Mouse (Mus musculus): ENCODE data around the gene Flt1. TPM values are rescaled to one million over a fixed set of nuclear protein-coding genes. Genes with fewer than 3 reads are reported as not detected.

Gene Flt1
- total RNA-seq (2021), result 10 to 100 TPM; 26.3 to 28.2 TPM
- long read RNA-seq, experiment 1, full-length matches to known transcripts, result 1 of 7 reads
- long read RNA-seq, experiment 1, partial matches to known transcripts, result 0 of 7 reads
- long read RNA-seq, experiment 1, other reads (novel, unspliced or antisense), result 6 of 7 reads
- long read RNA-seq, experiment 2, full-length matches to known transcripts, result 1 of 12 reads
- long read RNA-seq, experiment 2, partial matches to known transcripts, result 3 of 12 reads
- long read RNA-seq, experiment 2, other reads (novel, unspliced or antisense), result 8 of 12 reads

- DNase-seq, result peak; percentile 59 to 63
- intact Hi-C loops (cut with DNase I), result no loop called here
Observed at GRCm38 (mm10) chr5:147725831-147726700, at the start of gene Flt1. Gene Flt1, minus strand, starts transcription at chr5:147726011.

DNA sequence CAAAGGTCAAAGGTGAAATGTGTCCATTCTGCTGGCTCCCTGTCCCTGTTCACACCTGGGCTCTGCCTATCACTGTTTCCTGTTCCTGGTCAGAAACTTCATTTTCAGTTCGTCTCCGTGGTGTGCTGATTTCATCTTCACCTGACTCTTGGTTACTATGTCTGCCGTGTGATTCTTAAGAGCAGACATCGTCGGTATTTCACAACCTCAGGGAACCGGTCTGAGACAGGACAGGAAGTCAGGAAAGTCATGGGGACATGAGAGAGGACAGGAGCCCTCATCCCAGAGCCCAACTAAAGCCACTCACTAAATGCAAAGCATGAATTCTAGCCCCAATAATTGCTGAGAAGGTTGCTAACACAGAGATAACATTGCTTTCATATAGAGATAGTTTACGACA, 49.4 kb upstream of the Flt1 start:
- intact Hi-C loops (cut with DNase I), result no loop called here
- DNase-seq, result no peak

- no peak for DNase-seq
Observed at GRCm38 (mm10) chr5:147769918-147770317, 44.1 kb upstream of the Flt1 start.

DNA sequence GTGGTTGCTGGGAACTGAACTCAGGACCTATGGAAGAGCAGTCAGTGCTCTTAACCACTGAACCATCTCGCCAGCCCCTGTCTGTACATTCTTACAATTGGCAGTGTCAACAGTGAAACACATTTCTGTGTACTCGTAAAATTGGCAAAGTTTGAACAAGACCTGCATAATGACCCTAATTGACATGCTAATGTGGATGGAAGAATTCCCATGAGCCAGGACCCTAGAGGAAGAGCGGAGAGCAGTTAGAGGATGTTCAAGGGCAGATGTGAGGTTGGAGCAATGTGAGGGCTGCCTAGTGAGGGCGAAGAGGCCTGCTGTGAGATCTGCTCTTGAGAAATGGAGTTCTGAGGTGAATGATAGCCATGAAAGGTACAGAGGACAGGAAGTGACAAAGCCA, 38.2 kb upstream of the Flt1 start:
- intact Hi-C loops (cut with DNase I), result no loop called here
- DNase-seq, result no peak

More at GRCm38 (mm10) chr5:147769918-147770317, 44.1 kb upstream of the Flt1 start:
- intact Hi-C loops (cut with DNase I), result no loop called here

- intact Hi-C loops (cut with DNase I), result no loop called here
- DNase-seq, result no peak
Observed at GRCm38 (mm10) chr5:147761984-147762383, 36.2 kb upstream of the Flt1 start.

- no peak for DNase-seq
- intact Hi-C loops (cut with DNase I), result no loop called here
Observed at GRCm38 (mm10) chr5:147761275-147761674, 35.5 kb upstream of the Flt1 start.

DNA sequence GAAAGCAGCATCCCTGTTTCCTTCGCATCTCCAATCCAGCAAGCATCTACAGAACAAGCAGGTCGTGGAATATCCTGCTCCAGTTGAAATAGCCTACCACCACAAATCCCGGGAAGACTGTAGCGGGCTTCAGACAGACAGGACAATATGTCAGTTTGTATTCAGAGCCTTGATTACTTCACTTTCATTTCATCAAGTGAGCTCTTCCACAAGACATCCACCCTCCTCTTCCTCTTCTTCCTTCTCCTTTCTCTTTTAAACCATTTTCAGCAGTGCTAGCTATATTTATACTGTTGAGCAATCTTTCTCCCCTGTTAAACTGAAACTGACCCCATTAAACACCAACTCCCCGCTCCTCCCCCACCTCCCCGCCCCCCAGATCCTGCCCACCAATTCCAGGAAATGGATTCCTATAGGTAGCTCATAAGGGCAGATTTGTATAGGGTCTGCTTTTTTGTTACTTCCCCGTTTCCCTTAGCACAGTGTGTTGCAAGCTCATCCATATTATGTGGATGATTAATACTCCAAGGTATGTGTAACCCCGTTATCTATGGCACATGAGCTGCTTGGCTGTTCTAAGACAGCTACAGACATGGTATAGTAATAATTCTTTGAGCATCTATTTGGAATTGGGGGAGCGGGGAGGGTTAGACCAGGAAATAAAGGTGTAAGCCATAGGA, 33.0 kb upstream of the Flt1 start:
- intact Hi-C loops (cut with DNase I), result no loop called here
- DNase-seq, result no peak

GRCm38 (mm10) chr5:147757832-147758587, 32.2 kb upstream of the Flt1 start:
- intact Hi-C loops (cut with DNase I), result no loop called here
- DNase-seq, result peak; percentile 15 to 31

GRCm38 (mm10) chr5:147752914-147753341, 27.1 kb upstream of the Flt1 start:
- peak in 1 of 2 experiments; percentile 12 for DNase-seq
- intact Hi-C loops (cut with DNase I), result no loop called here

- DNase-seq, result peak; percentile 32 to 51
- intact Hi-C loops (cut with DNase I), result no loop called here
Observed at GRCm38 (mm10) chr5:147751673-147752130, 25.9 kb upstream of the Flt1 start.

DNA sequence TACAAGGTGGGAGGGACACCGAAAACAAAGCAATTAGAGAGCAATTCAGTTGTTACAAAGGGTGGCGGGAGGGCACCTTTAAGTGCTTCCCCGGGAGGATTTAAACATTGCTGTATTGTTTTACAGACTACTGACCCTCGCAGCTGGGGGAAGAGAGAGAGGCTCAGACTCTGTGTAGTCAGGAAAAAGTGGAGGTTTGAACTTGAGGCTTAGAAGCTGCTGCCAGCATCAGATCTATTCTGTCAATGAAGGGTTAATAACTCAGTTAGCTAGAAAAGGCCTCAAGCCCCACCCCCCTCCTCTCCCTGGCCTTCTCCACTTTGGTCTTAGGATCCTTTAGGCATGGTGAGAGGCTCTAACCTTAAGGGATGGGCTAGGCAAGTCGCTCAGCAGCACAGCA, 24.2 kb upstream of the Flt1 start:
- no peak for DNase-seq
- intact Hi-C loops (cut with DNase I), result no loop called here

DNA sequence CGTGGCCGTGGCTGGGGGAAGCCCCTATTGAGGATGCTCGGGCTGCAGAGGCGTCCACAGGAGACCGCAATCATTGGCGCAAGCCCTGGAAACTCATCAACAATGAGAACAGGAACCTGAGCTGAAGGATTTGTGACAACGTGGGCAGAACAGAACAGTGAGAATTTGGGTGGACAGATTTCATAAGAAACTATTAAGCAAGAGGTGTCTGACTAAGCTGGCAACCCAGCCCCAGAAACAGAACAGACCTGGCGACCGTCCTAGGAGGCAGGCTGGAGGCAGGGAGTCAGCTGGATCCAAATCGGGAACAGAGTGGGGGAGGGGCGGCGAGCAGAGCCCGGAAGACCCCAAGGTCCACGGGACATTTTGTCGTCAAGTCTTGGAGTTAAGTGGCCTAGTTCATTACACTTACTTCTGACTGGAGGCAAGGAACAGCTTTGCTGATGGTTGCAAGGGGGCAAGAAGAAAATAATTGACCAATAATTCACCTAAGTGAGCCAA, 22.3 kb upstream of the Flt1 start:
- intact Hi-C loops (cut with DNase I), result no loop called here
- peak; percentile 33 to 39 for DNase-seq

- no peak for DNase-seq
- intact Hi-C loops (cut with DNase I), result no loop called here
Observed at GRCm38 (mm10) chr5:147744900-147745653, 19.3 kb upstream of the Flt1 start.

DNA sequence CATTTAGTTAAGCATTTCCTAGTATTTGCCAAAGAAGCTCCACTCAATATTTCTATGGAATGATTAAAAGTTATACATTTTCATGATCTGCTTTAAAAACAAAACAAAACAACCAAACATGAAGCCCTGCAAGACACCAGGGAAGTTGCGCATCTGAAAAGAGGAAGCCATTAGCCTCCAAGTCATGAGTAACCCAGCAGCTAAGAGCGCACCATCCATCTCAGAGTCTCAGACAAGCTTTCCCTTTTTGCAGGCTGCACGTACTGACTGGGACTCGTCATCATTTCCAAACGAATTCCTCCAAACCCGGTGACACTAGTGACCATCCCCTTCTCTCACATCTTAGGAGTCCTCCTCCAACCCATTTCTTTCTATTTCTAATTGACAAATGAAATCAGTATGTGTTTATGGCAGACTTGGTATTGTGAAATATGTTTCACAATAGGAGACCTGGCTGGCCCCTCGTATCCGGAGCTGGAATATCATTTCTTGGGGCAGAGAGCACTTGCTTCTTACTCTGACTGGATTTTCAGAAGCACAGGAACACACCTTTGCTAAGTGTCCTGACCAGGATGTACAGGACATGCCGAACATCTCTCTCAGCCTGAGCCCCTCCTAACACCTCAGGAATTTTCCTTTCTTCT, 16.8 kb upstream of the Flt1 start:
- DNase-seq, result no peak
- intact Hi-C loops (cut with DNase I), result no loop called here

DNA sequence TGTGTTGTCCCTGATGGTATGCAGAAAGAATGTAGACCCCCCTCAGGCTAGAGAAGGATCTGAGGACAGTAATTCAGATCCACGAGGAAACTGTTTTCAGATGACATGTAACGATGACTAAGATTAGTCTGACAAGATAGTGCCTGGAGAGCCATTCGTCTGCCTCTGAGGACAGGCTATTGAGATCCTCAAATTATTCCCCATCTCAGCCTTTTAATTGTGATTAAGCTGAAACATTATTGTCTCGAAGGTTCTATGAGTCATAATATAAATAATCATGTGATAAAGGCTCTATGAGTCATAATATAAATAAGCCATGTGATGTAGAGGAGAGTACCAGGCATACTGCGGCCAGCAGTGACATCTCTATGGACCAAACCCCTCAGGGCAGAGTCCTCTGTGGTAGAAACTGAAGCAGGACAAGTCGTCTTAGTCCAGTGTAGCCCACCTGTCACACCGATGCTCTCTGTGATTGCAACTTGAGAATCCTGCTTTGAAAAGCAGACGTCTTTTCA, 11.0 kb upstream of the Flt1 start:
- intact Hi-C loops (cut with DNase I), result no loop called here
- no peak for DNase-seq

DNA sequence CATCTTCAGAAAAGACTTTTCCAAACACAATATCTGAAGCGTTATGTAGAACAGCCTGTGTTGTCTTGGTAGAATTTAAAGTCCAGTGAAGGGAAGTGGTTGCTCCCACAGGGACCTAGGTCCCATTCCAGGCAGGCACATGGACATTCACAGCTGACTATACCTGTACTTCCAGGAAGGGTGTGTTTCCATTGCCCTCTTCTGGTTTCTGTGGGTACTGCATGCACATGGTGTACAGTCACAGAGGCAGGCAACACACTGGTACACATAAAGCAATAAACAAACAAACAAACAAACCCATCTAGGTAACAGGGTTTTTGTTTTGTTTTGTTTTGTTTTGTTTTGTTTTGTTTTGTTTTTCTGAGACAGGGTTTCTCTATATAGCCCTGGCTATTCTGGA, 7.9 kb upstream of the Flt1 start:
- DNase-seq, result no peak
- intact Hi-C loops (cut with DNase I), result no loop called here

DNA sequence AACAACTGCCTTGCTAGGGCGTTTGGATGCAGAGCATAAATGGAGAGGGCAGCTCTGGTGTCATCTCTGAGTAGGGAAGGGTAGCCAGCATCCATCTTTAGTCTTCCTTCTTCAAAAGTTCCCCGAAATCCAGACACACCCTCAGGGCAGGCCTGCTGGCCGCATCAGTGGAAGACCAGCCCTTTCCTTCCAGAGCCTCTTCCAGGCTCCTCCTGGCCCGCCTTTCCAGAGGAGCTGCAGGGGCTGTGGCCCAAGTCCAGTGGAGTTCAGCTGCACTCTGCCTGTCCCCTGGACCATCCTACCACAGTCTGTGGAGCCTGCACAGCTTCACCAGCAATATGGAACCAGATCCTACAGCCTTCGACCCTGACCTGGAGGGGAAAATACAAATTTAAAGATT, 7.1 kb upstream of the Flt1 start:
- DNase-seq, result no peak
- intact Hi-C loops (cut with DNase I), result no loop called here

- no peak for DNase-seq
- intact Hi-C loops (cut with DNase I), result no loop called here
Observed at GRCm38 (mm10) chr5:147727481-147727880, 1.7 kb upstream of the Flt1 start.

All from gastrocnemius, postnatal 36 days (tissue).